Mouse (Mus musculus): ENCODE measurements around the gene Brdt. TPM values are rescaled to one million over a fixed set of nuclear protein-coding genes. Genes with fewer than 3 reads are reported as not detected.

The Brdt gene
- polyA plus RNA-seq, 1 experiment from 2014 or later: 0.96 TPM

GRCm38 (mm10) chr5:107431249-107431648, 100.3 kb downstream of the Brdt start, which contains the start of gene Lpcat2b:
Gene Lpcat2b, plus strand, starts transcription at chr5:107431549.
- Histone ChIP-seq H3K4me1 (ENCODE audit: control insufficient read depth, insufficient read depth, low read length) (no peaks in the 10 kb centered on the region), H3K9me3 (replicated peaks; ENCODE audit: control insufficient read depth, low read length) (no peaks in the 10 kb centered on the region), H3K9ac (ENCODE audit: low read length) (no peak within 1 kb of the TSS), H3K4me3 (ENCODE audit: low read length) (no peak within 1 kb of the TSS), H3K36me3 (ENCODE audit: control insufficient read depth, insufficient read depth) (no peaks in the 10 kb centered on the region), H3K4me2 (ENCODE audit: low read depth, low read length) (no peak within 1 kb of the TSS), H3K27ac (ENCODE audit: low read length) (no peak within 1 kb of the TSS), H3K27me3 (ENCODE audit: control insufficient read depth, insufficient read depth, low read length) (no peaks in the 10 kb centered on the region)
- 68% methylated on average over 3 of the region's 3 CpGs for WGBS
- ATAC-seq (replicated peaks; ENCODE audit: extremely low read depth, insufficient read depth, low FRiP score): no peak

- Histone ChIP-seq H3K9ac (ENCODE audit: low read length) (no peak overlapping the region), H3K27ac (ENCODE audit: low read length) (no peak overlapping the region), H3K36me3 (ENCODE audit: control insufficient read depth, insufficient read depth) (no peaks in the 10 kb centered on the region), H3K4me2 (ENCODE audit: low read depth, low read length) (no peak overlapping the region), H3K27me3 (ENCODE audit: control insufficient read depth, insufficient read depth, low read length) (no peaks in the 10 kb centered on the region), H3K4me1 (ENCODE audit: control insufficient read depth, insufficient read depth, low read length) (peaks cover 7% of the 10 kb centered on the region), H3K9me3 (replicated peaks; ENCODE audit: control insufficient read depth, low read length) (no peaks in the 10 kb centered on the region), H3K4me3 (ENCODE audit: low read length) (no peak overlapping the region)
- WGBS: 65% methylated on average over 5 of the region's 5 CpGs
- ATAC-seq (replicated peaks; ENCODE audit: extremely low read depth, insufficient read depth, low FRiP score): no peak
Measured at GRCm38 (mm10) chr5:107434001-107434400, 103.0 kb downstream of the Brdt start.

DNA sequence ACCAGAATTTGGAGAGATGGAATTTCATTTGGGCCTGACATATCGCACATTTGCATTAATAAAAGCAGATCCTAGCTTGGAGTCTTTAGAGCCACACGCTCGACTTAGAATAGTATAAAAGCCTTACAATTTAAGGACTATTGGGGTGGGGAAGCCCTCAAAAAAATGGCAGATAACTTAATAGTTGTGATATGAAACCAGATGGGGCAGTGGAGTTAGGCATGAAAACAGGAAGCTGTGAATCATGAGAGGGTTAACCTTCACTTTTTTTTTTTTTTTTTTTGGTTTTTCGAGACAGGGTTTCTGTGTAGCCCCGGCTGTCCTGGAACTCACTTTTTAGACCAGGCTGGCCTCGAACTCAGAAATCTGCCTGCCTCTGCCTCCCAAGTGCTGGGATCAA, 105.2 kb downstream of the Brdt start:
- ATAC-seq (replicated peaks; ENCODE audit: extremely low read depth, insufficient read depth, low FRiP score): no peak
- WGBS: 81% methylated on average over 6 of the region's 6 CpGs
- Histone ChIP-seq H3K36me3 (ENCODE audit: control insufficient read depth, insufficient read depth) (no peaks in the 10 kb centered on the region), H3K27ac (ENCODE audit: low read length) (no peak overlapping the region), H3K27me3 (ENCODE audit: control insufficient read depth, insufficient read depth, low read length) (no peaks in the 10 kb centered on the region), H3K4me2 (ENCODE audit: low read depth, low read length) (no peak overlapping the region), H3K4me3 (ENCODE audit: low read length) (no peak overlapping the region), H3K9ac (ENCODE audit: low read length) (no peak overlapping the region), H3K9me3 (replicated peaks; ENCODE audit: control insufficient read depth, low read length) (no peaks in the 10 kb centered on the region), H3K4me1 (ENCODE audit: control insufficient read depth, insufficient read depth, low read length) (peaks cover 7% of the 10 kb centered on the region)

Other genes with a start within 250 kb of the Brdt start
- gene Tgfbr3, start 41.5 kb upstream of the Brdt start, polyA plus RNA-seq (2015; fragmentation: Nextera tagmentation; extraction: Ambion mirVana): 20.1 and 23.2 TPM in 2 replicates
- 1.5 and 1.6 TPM in 2 replicates for gene Ephx4, start 71.6 kb downstream of the Brdt start, polyA plus RNA-seq (2015; fragmentation: Nextera tagmentation; extraction: Ambion mirVana)
- not detected in 2 replicates for gene Lpcat2b, start 100.4 kb downstream of the Brdt start, polyA plus RNA-seq (2015; fragmentation: Nextera tagmentation; extraction: Ambion mirVana)
- 3.2 TPM in 2 replicates for gene Btbd8, start 106.8 kb downstream of the Brdt start, polyA plus RNA-seq (2015; fragmentation: Nextera tagmentation; extraction: Ambion mirVana)
- 0.21 and 0.30 TPM in 2 replicates for gene Gm42669, start 176.5 kb downstream of the Brdt start, polyA plus RNA-seq (2015; fragmentation: Nextera tagmentation; extraction: Ambion mirVana)
- 0.04 and 0.07 TPM in 2 replicates for gene 1700028K03Rik, start 203.6 kb downstream of the Brdt start, polyA plus RNA-seq (2015; fragmentation: Nextera tagmentation; extraction: Ambion mirVana)

Data from heart, embryonic 16.5 days (tissue).